In the genomic region with DNA sequence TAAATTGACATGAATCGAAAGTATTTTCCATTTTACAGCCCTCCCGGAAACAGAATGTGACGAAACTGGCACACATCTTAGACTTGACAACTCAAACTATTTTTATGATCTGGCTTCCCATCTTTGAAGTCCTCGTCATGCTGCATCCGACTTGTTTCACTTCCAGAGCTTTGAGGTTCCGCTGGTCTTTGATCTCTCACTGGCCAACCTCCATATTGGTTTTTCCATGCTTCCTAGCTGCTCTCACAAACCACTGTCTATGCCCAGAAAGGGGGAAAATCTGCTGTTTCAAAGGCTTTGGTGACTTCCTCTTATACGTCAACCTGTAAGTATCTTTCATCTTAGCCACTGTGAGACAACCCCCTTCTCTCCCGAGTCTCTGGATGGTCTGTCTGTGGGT, we compare ENCODE assay signal across 26 mouse cellular contexts. TPM values are rescaled to one million over a fixed set of nuclear protein-coding genes. Genes with fewer than 3 reads are reported as not detected.
DNase-seq lines count a peak whose midpoint lies in the region; ATAC-seq and TF ChIP-seq lines count a peak whose summit lies in the region.
"Had no signal": no experiment of that assay in that cellular context is flagged by ENCODE, and none has a peak within 500 bp of the region (broad histone marks: within the 10 kb centered on the region; RNA-seq: fewer than 3 reads in every experiment).

No protein-coding gene starts in this region.

- DNase-seq in spleen, adult 2 months (ENCODE audit: low read depth in 1 of 2, low spot score in 2 of 2) = peak in 1 of 2 experiments; percentile 66
- no peak for DNase-seq in spleen, postnatal 10 days (ENCODE audit: low spot score in 2 of 2)
- peak; percentile 44 to 57 for DNase-seq in CD8-positive naive resting alpha-beta T cell, adult 2 months (ENCODE audit: low read depth in 2 of 2, low spot score in 2 of 2)
- peak; percentile 92 for DNase-seq in naive thymus-derived CD4-positive, alpha-beta T cell, adult 2 months (ENCODE audit: low read depth)
- DNase-seq in hindbrain, embryonic 11.5 days (ENCODE audit: low spot score) = no peak
- DNase-seq in urinary bladder, adult 18-20 months (ENCODE audit: low spot score in 2 of 2) = no peak
- DNase-seq in cerebellum, adult 2 months = no peak
- DNase-seq: cerebellum, adult 11-12 months; cerebellum, postnatal 25 days; embryo, embryonic 11 days; gastrocnemius, adult 2 months; heart, postnatal 4 days; kidney, adult 18-20 months; kidney, postnatal 10 days; liver; lung, postnatal 36 days had no signal

- H3K27me3 ChIP-seq in spleen, adult 2 months (ENCODE audit: control insufficient read depth, insufficient read depth, low read length) = no peaks in the 10 kb centered on the region
- H3K27me3 ChIP-seq in hindbrain, embryonic 11.5 days (ENCODE audit: control insufficient read depth, insufficient read depth, low read length) = no peaks in the 10 kb centered on the region
- no peaks in the 10 kb centered on the region for H3K27me3 ChIP-seq in cerebellum, adult 2 months (ENCODE audit: control insufficient read depth, insufficient read depth, low read length)
- H3K27me3 ChIP-seq: embryonic facial prominence, embryonic 13.5 days; forebrain, embryonic 13.5 days; heart, embryonic 15.5 days; liver, embryonic 15.5 days; lung, embryonic 15.5 days; neural tube, embryonic 15.5 days had no signal

- peaks cover 9% of the 10 kb centered on the region; the same call in 1 of the 2 replicates for H3K36me3 ChIP-seq in spleen, adult 2 months (ENCODE audit: control insufficient read depth, insufficient read depth, low read length)
- no peaks in the 10 kb centered on the region for H3K36me3 ChIP-seq in hindbrain, embryonic 11.5 days (ENCODE audit: control insufficient read depth, insufficient read depth, low read length)
- H3K36me3 ChIP-seq: embryonic facial prominence, embryonic 13.5 days; heart, embryonic 15.5 days; limb, embryonic 10.5 days; liver, embryonic 15.5 days; lung, embryonic 15.5 days; neural tube, embryonic 15.5 days had no signal

- no peak overlapping the region for H3K4me2 ChIP-seq in hindbrain, embryonic 11.5 days (replicated peaks; ENCODE audit: low read depth, low read length)
- H3K4me2 ChIP-seq: embryonic facial prominence, embryonic 13.5 days; forebrain, embryonic 13.5 days; heart, embryonic 15.5 days; liver, embryonic 15.5 days; lung, embryonic 15.5 days; neural tube, embryonic 15.5 days had no signal

- WGBS in spleen, adult 2 months = 54% methylated on average over 8 of the region's 8 CpGs
- 95% methylated on average over 8 of the region's 8 CpGs for WGBS in hindbrain, embryonic 11.5 days
- WGBS in cerebellum, adult 2 months = 86% methylated on average over 8 of the region's 8 CpGs

- no peak overlapping the region for H3K9ac ChIP-seq in hindbrain, embryonic 11.5 days (ENCODE audit: low read depth, low read length)
- H3K9ac ChIP-seq: embryonic facial prominence, embryonic 13.5 days; forebrain, embryonic 13.5 days; heart, embryonic 15.5 days; liver, embryonic 15.5 days; lung, embryonic 15.5 days; neural tube, embryonic 15.5 days had no signal

- no peak overlapping the region for H3K4me3 ChIP-seq in spleen, adult 2 months (ENCODE audit: extremely low read depth, insufficient read depth, insufficient read length)
- H3K4me3 ChIP-seq in hindbrain, embryonic 11.5 days (ENCODE audit: low read depth, low read length) = no peak overlapping the region
- no peak overlapping the region for H3K4me3 ChIP-seq in cerebellum, adult 2 months (replicated peaks; ENCODE audit: insufficient read depth, low read depth, low read length)
- H3K4me3 ChIP-seq: embryonic facial prominence, embryonic 13.5 days; erythroblast, embryonic 14.5 days; forebrain, embryonic 13.5 days; gastrocnemius, adult 2 months; heart, embryonic 15.5 days; limb, embryonic 10.5 days; liver, embryonic 15.5 days; lung, embryonic 15.5 days; neural tube, embryonic 15.5 days had no signal

- peaks cover 25% of the 10 kb centered on the region for H3K4me1 ChIP-seq in spleen, adult 2 months (ENCODE audit: control insufficient read depth, insufficient read depth, insufficient read length)
- H3K4me1 ChIP-seq in hindbrain, embryonic 11.5 days (replicated peaks; ENCODE audit: control insufficient read depth, insufficient read depth, low read length) = no peaks in the 10 kb centered on the region
- no peaks in the 10 kb centered on the region for H3K4me1 ChIP-seq in cerebellum, adult 2 months (ENCODE audit: control insufficient read depth, insufficient read depth, low read length)
- H3K4me1 ChIP-seq: embryonic facial prominence, embryonic 13.5 days; forebrain, embryonic 13.5 days; heart, embryonic 15.5 days; liver, embryonic 15.5 days; lung, embryonic 15.5 days; neural tube, embryonic 15.5 days had no signal

- no peak for TF ChIP-seq CTCF in spleen, adult 2 months (IDR thresholded peaks at IDR 0.05; ENCODE audit: extremely low read depth, insufficient read depth, insufficient read length, insufficient replicate concordance)
- no peak for TF ChIP-seq CTCF in cerebellum, adult 2 months (IDR thresholded peaks at IDR 0.05; ENCODE audit: borderline replicate concordance, insufficient read depth, low read depth, low read length)

- H3K9me3 ChIP-seq in hindbrain, embryonic 11.5 days (ENCODE audit: control insufficient read depth, low read length) = no peaks in the 10 kb centered on the region
- H3K9me3 ChIP-seq: embryonic facial prominence, embryonic 13.5 days; forebrain, embryonic 13.5 days; heart, embryonic 15.5 days; limb, embryonic 10.5 days; liver, embryonic 15.5 days; lung, embryonic 15.5 days; neural tube, embryonic 15.5 days had no signal

- H3K27ac ChIP-seq in spleen, adult 2 months (ENCODE audit: insufficient read depth, low read length) = peak overlapping the region; percentile 44
- H3K27ac ChIP-seq in hindbrain, embryonic 11.5 days (ENCODE audit: low read depth, low read length) = no peak overlapping the region
- H3K27ac ChIP-seq in cerebellum, adult 2 months (ENCODE audit: insufficient read depth, low read length) = no peak overlapping the region
- H3K27ac ChIP-seq: embryonic facial prominence, embryonic 13.5 days; forebrain, embryonic 13.5 days; gastrocnemius, adult 2 months; heart, embryonic 15.5 days; hindbrain, postnatal 0 days; limb, embryonic 10.5 days; liver, embryonic 15.5 days; lung, embryonic 15.5 days; neural tube, embryonic 15.5 days had no signal

- peak; percentile 41 for ATAC-seq in granulocyte monocyte progenitor cell, adult 5-6 weeks (replicated peaks; ENCODE audit: poor library complexity, severe bottlenecking)
- no peak for ATAC-seq in hindbrain, embryonic 11.5 days (ENCODE audit: low FRiP score)
- ATAC-seq: forebrain, embryonic 13.5 days; hindbrain, postnatal 0 days had no signal

- TF ChIP-seq POLR2A in spleen, adult 2 months (IDR thresholded peaks at IDR 0.05; ENCODE audit: low read depth, low read length) = no peak
- TF ChIP-seq POLR2A in cerebellum, adult 2 months (IDR thresholded peaks at IDR 0.05; ENCODE audit: borderline replicate concordance, insufficient read depth, low read length) = no peak

RNA-seq across cellular contexts. Expression of gene Ptprc, which starts 12.9 kb away (rescaled TPM):
- 239 and 294 TPM in 2 replicates for polyA plus RNA-seq in spleen, adult 2 months (2012; rRNA removed)
- total RNA-seq in granulocyte monocyte progenitor cell, adult 5-6 weeks (2014; fragmentation: Nextera tagmentation) = 114 and 122 TPM in 2 replicates
- 166 and 176 TPM in 2 replicates for total RNA-seq in granulocyte monocyte progenitor cell, adult 5-6 weeks (2017)
- polyA plus RNA-seq in hindbrain, embryonic 11.5 days (2014; fragmentation: Nextera tagmentation; extraction: Ambion mirVana) = 1.7 and 2.2 TPM in 2 replicates
- 1.1 and 1.3 TPM in 2 replicates for polyA plus RNA-seq in cerebellum, adult 2 months (2012; rRNA removed)
- polyA plus RNA-seq: erythroblast, embryonic 14.5 days had no signal

Comparison
In these comparisons a context has a peak if more than half of its experiments do, and no peak if none do; other contexts are left out.
1. DNase-seq: peak in CD8-positive naive resting alpha-beta T cell, adult 2 months (2 of 2) and naive thymus-derived CD4-positive, alpha-beta T cell, adult 2 months (single experiment); none in spleen, postnatal 10 days (0 of 2), hindbrain, embryonic 11.5 days (single experiment), urinary bladder, adult 18-20 months (0 of 2) and cerebellum, adult 2 months (0 of 2).
2. RNA of gene Ptprc, which starts 12.9 kb away (polyA plus RNA-seq): 239 to 294 TPM in spleen, adult 2 months; 1.7 to 2.2 TPM in hindbrain, embryonic 11.5 days and 1.1 to 1.3 TPM in cerebellum, adult 2 months; every median in the first group is over 10 times any median in the second.